Mouse (Mus musculus): ENCODE measurements around the gene Slc13a4. TPM values are rescaled to one million over a fixed set of nuclear protein-coding genes. Genes with fewer than 3 reads are reported as not detected.
A peak's percentile ranks its signal among the peaks of the same experiment; 100 is the strongest.

The Slc13a4 gene
- polyA plus RNA-seq, 3 experiments from 2014 or later, result 0.19 TPM; not detected in 2

DNA sequence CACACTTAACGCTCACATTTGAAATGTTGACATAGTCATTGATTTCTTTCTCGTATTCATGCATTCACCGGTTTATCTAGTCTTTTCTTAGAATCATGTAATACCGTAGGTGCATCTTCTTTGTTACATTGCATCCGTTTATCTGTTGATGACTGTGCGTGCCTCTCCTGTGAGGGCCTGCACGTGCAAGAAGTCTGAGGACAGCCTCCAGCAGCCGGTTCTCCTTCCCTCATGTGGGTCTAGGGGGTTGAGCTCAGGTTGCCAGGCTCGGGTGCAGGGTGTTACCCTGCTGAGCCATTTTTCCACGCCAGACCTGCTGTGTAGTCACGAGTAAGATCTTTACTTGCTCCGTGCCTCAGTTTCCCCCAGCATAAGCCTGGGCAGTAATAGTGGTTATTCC, 52.9 kb downstream of the Slc13a4 start:
- no peak for ATAC-seq

DNA sequence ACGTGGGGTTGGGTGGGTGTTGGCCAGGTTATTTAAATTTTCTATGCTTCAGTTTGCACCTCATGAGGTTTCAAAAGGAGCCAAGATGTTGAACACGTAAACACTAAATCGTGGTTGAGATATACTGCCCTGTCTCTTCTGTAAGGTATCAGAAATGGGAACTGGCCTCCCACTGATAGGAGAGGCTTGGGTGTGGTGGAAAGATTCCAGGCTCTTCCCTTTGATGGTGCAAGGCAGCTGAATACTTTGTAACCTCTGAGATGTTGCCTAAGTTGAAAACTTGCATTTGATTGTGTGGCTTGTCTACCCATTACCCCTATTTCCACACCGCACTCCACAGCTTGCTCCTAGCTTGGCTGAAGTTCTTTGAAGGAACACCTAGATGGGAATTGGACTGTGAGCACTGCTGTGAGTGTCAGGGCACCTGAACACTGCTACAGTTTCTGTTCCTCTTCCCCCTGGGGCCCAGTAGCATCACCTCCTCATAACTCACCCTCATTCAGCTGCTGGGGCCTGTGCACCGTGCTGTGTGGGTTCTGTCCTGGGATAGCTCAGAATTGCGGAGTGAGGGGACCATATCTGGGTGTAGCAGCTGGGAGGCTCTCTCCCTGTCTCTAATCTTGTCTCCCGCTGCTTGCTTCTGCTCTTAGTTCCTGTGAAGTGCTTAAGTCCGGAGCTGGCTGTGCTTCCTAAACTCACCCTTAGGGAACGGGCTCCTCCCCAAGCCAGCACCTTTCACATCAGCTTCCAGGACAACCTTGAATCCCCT, 53.6 kb downstream of the Slc13a4 start:
- no peak for ATAC-seq

- ATAC-seq, result no peak
Measured at GRCm38 (mm10) chr6:35253474-35253873, 54.5 kb downstream of the Slc13a4 start.

DNA sequence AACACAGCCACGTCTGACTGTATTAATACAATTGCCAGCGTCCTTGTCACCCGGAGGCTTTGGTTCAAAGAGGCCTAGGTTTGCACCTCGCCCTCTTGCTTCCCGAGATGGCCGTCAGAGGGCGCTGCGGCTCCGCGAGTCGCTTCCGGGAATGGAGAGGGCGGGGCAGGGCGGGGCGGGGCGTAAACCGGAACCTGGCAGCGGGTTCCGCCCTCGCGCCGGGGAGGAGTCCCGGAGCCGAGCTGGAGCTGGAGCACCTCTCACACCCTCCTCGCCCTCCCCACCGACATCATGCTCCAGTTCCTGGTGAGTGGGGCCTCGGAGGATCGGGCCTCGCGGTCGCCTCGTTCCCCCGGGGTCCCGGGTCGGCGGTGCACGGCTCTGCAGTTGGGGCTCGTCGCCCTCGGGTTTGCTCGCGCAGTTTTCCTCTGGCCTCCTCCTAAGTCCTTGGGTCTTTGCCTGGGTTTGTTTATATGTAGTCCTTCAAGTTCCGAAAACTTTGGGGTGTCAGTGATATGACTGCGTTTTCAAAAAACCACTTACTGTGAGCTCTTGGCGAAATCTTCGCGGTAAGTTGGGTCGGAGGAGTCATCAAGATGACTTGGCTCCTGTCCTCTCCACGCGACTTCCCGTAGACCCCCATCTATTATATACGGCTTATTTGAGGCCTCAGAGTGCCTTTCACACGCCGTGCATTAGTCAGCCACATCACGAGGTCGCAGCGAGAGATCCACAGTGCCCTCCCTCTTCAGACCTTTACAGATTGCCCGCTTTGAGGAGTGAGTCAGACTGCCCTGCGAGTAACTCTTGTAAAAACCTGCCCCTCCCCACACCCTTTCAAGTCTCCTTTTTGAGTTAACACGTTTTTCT, 55.2 kb downstream of the Slc13a4 start:
- ATAC-seq, result peak; percentile 89

GRCm38 (mm10) chr6:35251807-35252476, 56.0 kb downstream of the Slc13a4 start:
- no peak for ATAC-seq

DNA sequence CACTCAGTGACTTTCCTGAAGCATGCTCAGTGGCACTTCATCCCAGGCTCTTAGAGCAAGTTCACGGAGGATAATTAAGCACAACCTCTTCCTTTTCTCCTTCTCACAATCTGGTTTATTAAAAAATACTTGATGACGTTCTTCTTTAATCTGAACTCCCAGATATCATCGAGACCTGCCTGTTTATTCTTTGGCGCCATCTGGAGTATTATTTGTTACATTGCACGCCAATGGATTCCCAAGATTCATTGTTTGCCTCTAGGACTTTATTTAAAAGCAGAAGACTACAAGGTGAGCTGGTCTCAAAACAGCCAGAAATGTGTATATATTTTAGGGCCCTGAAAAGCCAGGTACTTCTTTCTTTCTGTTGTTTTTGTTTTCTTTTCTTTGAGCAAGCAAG, 62.8 kb downstream of the Slc13a4 start:
- peak; percentile 90 for ATAC-seq

DNA sequence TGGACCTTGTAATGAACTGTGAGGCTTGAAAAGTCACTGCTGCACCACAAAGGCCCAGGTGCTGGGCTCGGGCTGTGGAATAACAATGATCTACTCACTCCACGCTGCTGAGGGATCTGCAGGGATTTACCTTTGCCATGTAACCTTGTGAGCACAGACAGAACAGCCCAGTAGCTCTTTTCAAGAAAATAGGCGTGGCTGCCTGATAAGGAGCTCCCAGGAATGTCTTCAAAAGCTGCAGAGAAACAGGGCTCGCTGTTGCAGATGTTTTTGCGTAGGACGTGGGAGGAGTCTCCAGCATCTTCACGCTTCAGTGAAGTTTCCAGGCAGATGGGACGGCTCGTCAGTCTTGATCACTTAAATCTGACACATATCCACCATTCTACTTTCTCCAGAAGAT, 63.9 kb downstream of the Slc13a4 start:
- ATAC-seq, result no peak

DNA sequence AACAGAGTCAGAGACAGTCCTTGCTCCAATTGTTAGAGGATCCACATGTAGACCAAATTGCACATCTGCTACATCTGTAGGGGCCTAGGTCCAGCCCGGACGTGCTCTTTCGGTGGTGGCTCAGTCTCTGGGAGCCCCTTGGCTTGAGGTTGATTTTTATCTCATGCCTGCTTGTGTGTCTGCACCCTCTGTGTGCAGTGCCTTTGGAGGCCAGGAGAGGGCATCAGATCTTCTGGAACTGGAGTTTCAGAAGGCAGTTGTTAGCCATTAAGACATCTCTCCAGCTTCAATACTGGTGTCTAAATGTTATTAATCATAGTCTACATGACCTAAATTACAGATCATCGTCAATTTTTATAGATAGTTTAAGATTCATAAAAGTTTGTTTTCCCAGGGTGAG, 64.7 kb downstream of the Slc13a4 start:
- no peak for ATAC-seq

DNA sequence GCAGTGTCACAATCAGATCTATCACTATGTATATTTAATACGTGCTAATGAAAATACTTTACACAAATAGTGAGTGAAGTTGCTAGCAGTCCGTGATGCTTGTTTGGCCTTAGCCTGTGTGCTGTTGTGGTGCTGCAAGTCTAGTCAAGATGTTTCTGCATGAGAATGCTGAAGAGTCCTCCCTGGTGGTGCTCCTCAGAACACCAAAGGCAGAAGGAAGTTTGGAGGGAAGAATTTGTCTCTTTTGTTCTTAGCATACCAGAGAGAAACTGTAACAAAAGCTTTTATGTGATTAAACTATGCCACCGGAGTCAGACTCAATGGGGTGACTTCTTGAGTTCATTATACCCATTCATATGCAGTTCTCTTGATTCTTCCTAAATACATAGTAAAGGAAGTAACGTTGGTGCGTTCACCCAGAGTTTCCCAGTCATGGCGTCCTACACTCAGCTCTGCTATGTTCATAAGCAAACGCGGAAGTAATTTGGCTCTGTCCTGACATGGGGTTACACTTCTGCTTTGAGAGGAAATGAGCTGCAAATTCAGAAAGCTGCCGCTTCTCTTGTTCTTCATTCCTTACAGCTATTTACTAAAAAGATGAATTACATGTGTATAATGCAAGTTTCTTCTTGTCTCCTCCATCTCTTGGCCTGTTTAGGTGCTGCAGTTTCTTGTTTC, 71.7 kb downstream of the Slc13a4 start:
- ATAC-seq, result no peak

DNA sequence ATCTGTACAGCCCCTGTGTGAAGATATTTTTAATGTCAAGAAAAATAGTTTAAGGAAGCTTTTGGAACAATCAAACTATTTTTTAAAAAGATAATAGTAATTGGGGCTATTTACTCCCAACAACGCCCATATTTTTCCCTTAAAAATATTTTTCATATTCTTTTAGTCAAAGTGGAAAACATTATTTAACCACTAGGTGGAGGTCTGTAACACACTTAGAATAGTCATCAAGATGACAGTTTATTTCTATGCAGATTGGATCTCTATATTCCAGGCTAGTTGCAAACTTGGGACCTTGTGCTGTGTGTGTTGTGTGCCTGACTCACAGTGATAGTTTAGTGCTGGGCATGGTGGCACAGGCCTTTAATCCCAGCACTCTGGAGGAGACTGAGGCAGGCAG, 78.5 kb downstream of the Slc13a4 start:
- no peak for ATAC-seq

DNA sequence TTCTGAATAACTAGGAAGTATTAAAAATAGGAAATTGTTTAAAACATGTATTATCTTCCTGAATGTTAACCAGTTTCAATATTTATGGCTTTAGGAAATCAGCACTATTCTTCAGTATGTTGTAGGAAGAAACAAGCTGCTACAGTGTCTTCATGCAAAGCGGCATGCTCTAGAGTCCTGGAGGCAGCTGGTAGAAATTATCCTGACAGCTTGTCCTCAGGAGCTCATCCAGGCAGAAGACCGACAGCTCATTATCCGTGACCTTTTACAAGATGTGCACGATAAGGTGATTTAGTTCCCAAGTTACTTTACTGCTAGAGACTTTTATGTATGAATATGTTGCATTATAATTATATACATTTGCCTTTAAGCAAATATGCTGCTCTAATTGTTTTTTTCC, 82.2 kb downstream of the Slc13a4 start:
- ATAC-seq, result no peak

Other genes starting within 250 kb of the Slc13a4 start
- gene Cnot4, start 174.4 kb downstream of the Slc13a4 start, polyA plus RNA-seq (2017; shearing (Covaris generic)), result 10 to 100 TPM; 47.0 to 73.9 (median 50.1) TPM
- 10 to 100 TPM; 13.8 to 20.1 (median 17.3) TPM for gene Nup205, start 130.7 kb downstream of the Slc13a4 start, polyA plus RNA-seq (2017; shearing (Covaris generic))
- gene Fam180a, start 18.0 kb upstream of the Slc13a4 start, polyA plus RNA-seq (2017; shearing (Covaris generic)), result not detected
- 100 to 1,000 TPM in 1 of 3 experiments, 10 to 100 TPM in 2; 62.1 to 160 (median 84.8) TPM for gene Mtpn, start 231.8 kb upstream of the Slc13a4 start, polyA plus RNA-seq (2017; shearing (Covaris generic))